Mouse (Mus musculus) megakaryocyte, embryonic 14.5 days (primary cell): ENCODE data around the gene Grk3. TPM values are rescaled to one million over a fixed set of nuclear protein-coding genes. Genes with fewer than 3 reads are reported as not detected.

Experiments used
- H3K27me3 ChIP-seq: replicated peaks from 2 replicates; pipeline ENCODE3; 2012; ENCODE audit warnings: inconsistent platforms
- H3K36me3 ChIP-seq: replicated peaks from 2 replicates; pipeline ENCODE3; 2012; ENCODE audit warnings: low read length, inconsistent platforms, mixed read lengths
- H3K4me1 ChIP-seq: 2 replicates; pipeline ENCODE4 v1.6.1; 2012; ENCODE audit warnings: inconsistent platforms
- H3K4me3 ChIP-seq: replicated peaks from 2 replicates; pipeline ENCODE3; 2012; ENCODE audit warnings: moderate library complexity, mild to moderate bottlenecking, inconsistent platforms
- H3K9me3 ChIP-seq: 2 replicates; pipeline ENCODE4 v1.6.1; 2012; ENCODE audit warnings: inconsistent platforms
- FLI1 ChIP-seq: IDR thresholded peaks from 2 replicates; pipeline ENCODE4 v1.6.1; 2012; ENCODE audit warnings: low read length, inconsistent platforms, mixed read lengths
- GATA1 ChIP-seq: IDR thresholded peaks from 3 replicates; pipeline ENCODE4 v1.6.1; 2012; ENCODE audit warnings: mixed read lengths, low read length, inconsistent platforms, borderline replicate concordance
- polyA plus RNA-seq: library from polyadenylated mRNA; stranded (reverse); fragments of >175 nt; gene quantifications from 2 replicates; pipeline ENCODE4 v1.2.3, GENCODE M21; 2012; ENCODE audit warnings: low replicate concordance; ENCODE audit not compliant: insufficient read depth

Gene Grk3
- polyA plus RNA-seq, 1 experiment: 0.40 TPM

DNA sequence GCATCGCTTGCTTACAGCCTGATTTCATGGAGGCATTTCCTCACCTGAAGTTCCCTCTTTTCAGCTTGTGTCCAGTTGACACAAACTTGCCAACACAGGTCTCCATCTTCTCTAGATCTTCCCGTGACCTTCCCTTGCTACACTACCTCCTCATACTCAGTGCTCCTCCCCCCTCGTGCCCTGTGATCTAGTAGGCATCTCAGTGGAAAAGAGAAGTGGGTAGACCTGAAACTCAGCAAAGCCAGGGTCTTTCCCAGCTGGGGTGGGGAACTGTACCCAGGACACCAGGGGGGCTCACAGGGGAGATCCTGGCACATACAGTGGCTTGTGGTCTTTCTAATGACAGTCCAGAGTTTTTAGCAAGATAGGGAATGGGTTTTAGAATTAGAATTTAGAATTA is 64.7 kb downstream of the Grk3 start:
- H3K9me3 ChIP-seq: no peaks in the 10 kb centered on the region
- H3K27me3 ChIP-seq: peaks cover 2% of the 10 kb centered on the region
- H3K4me1 ChIP-seq: no peaks in the 10 kb centered on the region
- TF ChIP-seq FLI1: no peak
- TF ChIP-seq GATA1: no peak
- no peaks in the 10 kb centered on the region for H3K36me3 ChIP-seq
- H3K4me3 ChIP-seq: no peak overlapping the region

DNA sequence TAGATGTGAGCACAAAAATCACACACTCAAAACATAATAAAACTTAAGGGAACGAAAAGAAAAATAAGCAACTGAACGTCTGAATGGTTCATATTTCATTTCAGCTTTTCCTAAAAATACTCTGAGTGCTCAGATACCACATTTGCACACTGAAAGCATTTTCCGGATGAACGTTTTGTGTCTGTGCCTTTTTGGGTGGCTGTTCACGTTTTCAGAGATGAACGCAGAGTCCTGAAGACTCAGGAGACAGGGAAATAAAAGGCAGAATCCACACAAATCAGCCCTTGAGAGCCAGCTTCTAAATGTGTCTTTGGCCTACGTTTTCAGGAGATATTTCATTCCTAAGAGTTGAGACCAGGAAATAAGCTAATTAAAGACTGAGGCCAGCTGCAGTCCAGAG is 69.7 kb downstream of the Grk3 start:
- no peaks in the 10 kb centered on the region; the same call in 1 of the 2 replicates for H3K9me3 ChIP-seq

DNA sequence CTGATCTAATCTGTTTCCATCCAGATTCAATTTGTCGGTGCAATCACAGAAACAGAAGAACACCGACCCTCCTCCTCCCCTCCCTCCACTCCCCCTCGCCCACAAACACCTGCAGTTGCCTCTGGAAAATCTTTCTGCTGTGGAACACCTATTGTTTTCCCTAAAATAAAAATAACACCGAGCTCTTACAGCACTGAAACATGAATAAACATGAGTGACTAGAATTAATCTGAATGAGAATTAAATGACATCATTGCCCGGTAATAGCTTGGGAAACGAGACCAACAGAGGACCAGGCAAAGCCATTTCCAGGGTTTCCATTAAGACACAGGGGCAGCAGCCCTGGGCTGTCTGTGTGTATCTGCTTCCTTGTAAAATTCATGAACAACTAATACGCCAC is 73.3 kb downstream of the Grk3 start:
- peaks cover 2% of the 10 kb centered on the region for H3K27me3 ChIP-seq
- no peak overlapping the region for H3K4me3 ChIP-seq
- no peaks in the 10 kb centered on the region; the same call in 1 of the 2 replicates for H3K9me3 ChIP-seq
- TF ChIP-seq GATA1: no peak
- no peak for TF ChIP-seq FLI1
- H3K4me1 ChIP-seq: no peaks in the 10 kb centered on the region
- no peaks in the 10 kb centered on the region for H3K36me3 ChIP-seq

More for the DNA sequence above, 69.7 kb downstream of the Grk3 start:
- TF ChIP-seq GATA1 (no peak), FLI1 (no peak)
- Histone ChIP-seq H3K4me1 (no peaks in the 10 kb centered on the region), H3K36me3 (no peaks in the 10 kb centered on the region), H3K27me3 (peaks cover 2% of the 10 kb centered on the region), H3K4me3 (no peak overlapping the region)

DNA sequence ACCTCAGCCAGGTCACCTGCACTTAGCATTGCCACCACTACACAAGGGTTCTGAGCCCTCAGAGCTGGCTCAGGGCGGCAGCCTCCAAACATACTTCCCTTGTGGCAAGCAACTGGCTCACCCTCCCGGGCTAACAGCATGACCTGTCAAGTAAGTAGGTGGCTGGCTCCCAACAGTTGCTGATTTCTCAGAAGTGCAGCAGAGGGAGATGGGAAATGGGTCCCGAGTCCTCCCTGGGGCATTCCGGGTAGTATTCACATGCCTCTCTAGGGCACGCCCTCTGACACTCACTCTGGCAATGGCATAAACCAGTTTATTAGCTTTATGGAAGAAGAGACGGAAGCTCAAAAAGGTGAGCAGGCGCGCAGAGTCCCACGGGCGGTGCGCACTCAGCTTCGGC is 74.6 kb downstream of the Grk3 start:
- H3K36me3 ChIP-seq: no peaks in the 10 kb centered on the region
- H3K9me3 ChIP-seq: no peaks in the 10 kb centered on the region; the same call in 1 of the 2 replicates
- no peak for TF ChIP-seq GATA1
- no peak for TF ChIP-seq FLI1

DNA sequence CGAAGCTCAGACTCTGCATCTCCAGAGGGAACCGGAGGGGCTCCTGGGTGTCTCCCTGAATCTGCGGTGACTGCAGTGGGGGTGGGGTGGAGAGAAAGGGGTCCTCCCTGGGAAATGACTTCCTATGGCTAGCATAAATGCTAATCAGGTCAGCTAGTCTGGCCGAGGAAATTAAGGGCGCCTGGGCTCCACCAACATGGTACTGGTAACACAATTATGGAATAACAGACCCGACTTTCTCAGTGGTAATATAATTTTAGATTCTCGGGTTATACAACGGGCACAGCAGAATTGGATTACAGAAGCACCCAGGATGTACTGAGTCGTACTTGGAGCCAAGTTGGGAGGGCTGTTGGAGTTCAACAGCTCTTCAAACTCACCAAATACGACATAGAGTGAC is 79.0 kb downstream of the Grk3 start:
- Histone ChIP-seq H3K36me3 (no peaks in the 10 kb centered on the region), H3K4me3 (no peak overlapping the region), H3K27me3 (peaks cover 2% of the 10 kb centered on the region), H3K4me1 (no peaks in the 10 kb centered on the region; the same call in 1 of the 2 replicates), H3K9me3 (no peaks in the 10 kb centered on the region)
- TF ChIP-seq GATA1 (no peak), FLI1 (no peak)

More for the DNA sequence above, 74.6 kb downstream of the Grk3 start:
- Histone ChIP-seq H3K4me1 (no peaks in the 10 kb centered on the region), H3K27me3 (peaks cover 3% of the 10 kb centered on the region), H3K4me3 (no peak overlapping the region)

DNA sequence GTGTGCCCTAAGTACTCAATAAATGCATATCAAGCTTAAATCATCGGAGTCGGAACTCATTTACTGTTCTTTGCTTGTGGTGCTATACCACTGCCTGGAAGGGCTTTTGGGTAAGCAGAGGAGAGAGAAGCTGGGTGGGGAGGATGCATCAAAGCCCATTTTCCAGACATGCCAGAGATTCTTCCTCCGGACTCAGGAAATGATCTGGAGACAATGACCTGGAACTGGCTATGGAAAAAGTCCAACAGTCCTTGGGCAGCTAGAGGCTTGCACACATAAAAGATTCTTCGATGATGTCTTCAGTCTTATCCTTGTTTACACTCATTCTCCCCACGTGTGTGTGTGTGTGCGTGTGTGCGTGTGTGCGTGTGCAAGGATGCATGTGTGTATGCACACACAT is 80.2 kb downstream of the Grk3 start:
- TF ChIP-seq FLI1 (no peak), GATA1 (no peak)
- H3K4me1 ChIP-seq: no peaks in the 10 kb centered on the region; the same call in 1 of the 2 replicates
- H3K4me3 ChIP-seq: no peak overlapping the region
- no peaks in the 10 kb centered on the region for H3K36me3 ChIP-seq
- peaks cover 2% of the 10 kb centered on the region for H3K27me3 ChIP-seq
- H3K9me3 ChIP-seq: no peaks in the 10 kb centered on the region

DNA sequence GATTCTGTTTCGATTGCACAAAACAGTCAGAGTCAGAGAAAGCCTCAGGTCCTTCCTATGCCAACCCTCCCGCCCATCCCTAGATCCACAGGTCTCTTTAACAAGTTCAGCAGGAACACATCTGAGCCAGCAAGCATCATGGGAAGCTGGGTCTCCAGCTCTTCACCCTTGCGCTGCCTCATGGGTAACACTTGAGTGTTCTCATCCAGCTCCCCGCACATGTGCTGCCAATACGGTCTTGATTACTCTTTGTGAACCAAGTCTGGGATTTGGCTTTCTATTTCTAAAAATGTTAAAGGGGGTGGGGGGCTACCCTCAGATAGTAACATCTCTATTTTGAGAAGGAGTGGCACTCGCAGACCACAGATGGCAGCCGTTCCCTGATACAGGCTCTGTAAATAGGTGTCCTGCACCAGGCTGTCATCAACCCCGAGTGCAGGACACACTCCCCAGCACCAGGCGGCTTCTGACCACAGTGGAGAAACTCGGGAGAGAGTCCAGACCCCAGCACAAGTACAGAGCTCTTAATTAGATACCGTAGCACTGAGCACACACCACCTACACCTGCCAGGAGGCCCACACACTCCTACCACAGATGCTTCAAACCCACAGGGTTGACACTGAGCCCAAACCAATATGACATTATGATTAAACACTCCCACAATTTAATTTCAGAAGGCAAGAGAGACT is 82.6 kb downstream of the Grk3 start:
- TF ChIP-seq FLI1: no peak
- H3K27me3 ChIP-seq: peaks cover 2% of the 10 kb centered on the region
- H3K4me1 ChIP-seq: no peaks in the 10 kb centered on the region; the same call in 1 of the 2 replicates
- no peaks in the 10 kb centered on the region for H3K36me3 ChIP-seq
- no peaks in the 10 kb centered on the region for H3K9me3 ChIP-seq
- no peak overlapping the region for H3K4me3 ChIP-seq

DNA sequence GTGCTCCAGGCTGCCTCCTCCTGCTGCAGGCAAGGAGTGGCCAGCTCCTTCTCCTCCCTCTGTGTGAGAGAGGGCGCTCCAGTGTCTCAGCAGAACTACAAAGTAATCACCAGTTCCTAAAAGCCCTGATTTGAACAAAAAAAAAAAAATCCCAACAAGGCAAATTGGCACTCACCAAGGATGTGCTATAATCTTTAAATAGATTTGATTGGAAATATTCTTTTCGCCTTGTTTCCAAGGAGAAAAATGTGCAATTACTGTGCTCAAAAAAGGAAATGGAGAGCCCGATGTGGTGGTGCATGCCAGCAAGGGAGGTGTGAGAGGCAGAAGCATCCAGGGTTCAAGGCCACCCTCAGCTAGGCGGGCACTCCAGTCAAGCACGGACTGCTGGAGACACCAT is 83.7 kb downstream of the Grk3 start:
- peaks cover 3% of the 10 kb centered on the region for H3K27me3 ChIP-seq
- H3K9me3 ChIP-seq: no peaks in the 10 kb centered on the region
- no peaks in the 10 kb centered on the region; the same call in 1 of the 2 replicates for H3K4me1 ChIP-seq
- no peaks in the 10 kb centered on the region for H3K36me3 ChIP-seq
- TF ChIP-seq GATA1 (no peak), FLI1 (no peak)
- H3K4me3 ChIP-seq: no peak overlapping the region

DNA sequence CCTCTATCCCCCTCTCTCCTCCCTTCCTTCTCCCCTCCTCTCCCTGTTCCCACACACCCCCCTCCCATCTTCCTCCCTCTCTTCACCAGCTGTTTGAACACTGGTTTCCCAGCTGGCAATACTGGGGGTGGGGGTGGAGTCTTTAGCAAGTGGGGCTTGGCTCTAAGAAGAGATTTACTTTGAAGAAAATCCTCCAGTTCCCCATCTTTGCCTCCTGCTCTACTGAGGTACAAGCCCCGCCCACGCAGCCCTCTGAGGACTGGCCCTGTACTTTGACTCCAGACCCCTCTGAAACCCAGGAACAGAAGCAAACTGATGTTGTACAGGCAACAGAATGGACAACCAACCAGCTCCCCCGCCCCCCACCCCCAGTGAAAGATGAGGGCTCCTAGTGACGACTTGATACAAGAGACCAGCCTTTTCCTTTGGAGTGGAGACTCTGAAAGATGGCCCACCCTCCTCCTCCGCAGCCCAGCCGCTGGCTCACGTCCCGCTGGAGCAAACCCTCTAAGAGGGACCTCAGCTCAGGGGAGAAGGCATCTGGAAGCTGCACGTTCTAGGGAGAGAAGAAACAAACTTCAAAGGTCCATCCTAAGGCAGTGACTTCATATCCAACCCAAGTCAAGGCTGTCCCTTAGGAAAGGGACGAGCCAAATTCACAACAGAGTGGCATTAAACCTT is 87.2 kb downstream of the Grk3 start:
- Histone ChIP-seq H3K4me1 (no peaks in the 10 kb centered on the region; the same call in 1 of the 2 replicates), H3K27me3 (peaks cover 4% of the 10 kb centered on the region), H3K4me3 (no peak overlapping the region), H3K36me3 (no peaks in the 10 kb centered on the region), H3K9me3 (no peaks in the 10 kb centered on the region)
- TF ChIP-seq FLI1 (no peak), GATA1 (no peak)

DNA sequence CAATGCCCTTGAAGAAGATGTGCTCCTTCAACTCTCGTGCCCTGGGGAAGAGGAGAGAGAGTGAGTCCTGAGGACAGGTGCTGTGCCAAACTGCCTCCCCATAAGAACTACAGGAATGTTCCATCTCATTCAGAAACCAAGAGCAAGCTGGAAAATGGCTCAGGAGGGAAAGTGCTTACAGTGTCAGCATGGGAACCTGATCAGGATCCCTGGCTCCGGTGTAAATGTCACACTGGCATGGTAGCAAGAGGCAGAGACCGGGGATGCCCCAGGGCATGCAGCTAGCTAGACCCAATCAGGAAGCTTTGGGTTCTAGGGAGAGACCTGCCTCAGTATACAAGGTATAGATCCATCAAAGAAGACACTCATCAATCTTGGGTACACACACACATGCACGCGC is 90.2 kb downstream of the Grk3 start:
- Histone ChIP-seq H3K36me3 (no peaks in the 10 kb centered on the region), H3K9me3 (no peaks in the 10 kb centered on the region), H3K4me3 (no peak overlapping the region), H3K27me3 (peaks cover 4% of the 10 kb centered on the region), H3K4me1 (no peaks in the 10 kb centered on the region; the same call in 1 of the 2 replicates)
- no peak for TF ChIP-seq GATA1
- no peak for TF ChIP-seq FLI1
